Comparison of ENCODE assay signal across 9 mouse cellular contexts in the genomic region with DNA sequence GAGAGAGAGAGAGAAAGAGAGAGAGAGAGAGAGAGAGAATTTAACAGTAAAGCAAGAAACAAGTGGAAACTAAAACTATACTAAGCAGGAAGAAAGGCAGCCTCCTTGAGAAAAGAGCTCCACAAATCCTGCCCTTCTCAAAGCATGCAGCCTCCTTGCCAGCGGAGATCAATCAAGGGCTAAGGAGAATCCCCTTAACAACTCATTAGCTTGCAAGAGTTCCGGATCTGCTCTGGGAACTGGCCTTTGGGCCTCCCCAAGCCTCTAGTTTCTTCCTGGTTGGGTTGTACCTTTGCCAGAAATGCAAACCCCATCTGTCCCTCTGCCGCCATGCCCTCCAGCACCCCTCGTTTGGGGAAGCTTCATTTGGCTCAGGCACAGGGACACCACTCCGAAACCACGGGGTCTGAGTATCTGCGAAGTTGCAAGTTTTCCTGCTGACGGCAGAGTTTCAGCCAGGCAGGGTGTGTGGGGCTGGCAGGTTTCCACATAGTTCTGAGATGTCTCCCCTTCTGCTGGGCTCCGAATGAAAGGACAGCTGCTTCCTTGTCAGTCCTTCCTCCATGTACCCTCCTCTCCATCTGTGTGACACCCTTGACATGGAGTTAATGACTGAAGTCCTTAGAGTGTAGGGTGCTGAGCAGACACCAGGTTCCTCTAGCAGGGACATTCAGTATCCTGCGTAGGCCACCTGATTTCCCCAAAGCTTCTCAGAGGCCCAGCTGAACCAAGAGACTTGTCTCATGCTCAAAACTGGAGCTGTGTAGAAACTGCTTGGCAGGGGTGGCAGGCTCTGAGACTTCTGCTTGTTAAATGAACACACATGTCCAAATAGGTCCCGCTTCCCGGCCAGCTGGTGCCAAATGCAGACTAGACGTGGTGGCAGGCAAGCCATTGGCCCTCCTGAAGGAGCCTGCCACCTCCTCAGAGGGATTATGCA.
DNase-seq lines count a peak whose midpoint lies in the region; ATAC-seq lines count a peak whose summit lies in the region.
"Had no signal": no experiment of that assay in that cellular context is flagged by ENCODE, and none has a peak within 500 bp of the region (broad histone marks: within the 10 kb centered on the region; RNA-seq: fewer than 3 reads in every experiment).

No protein-coding gene starts in this region.

- no peaks in the 10 kb centered on the region for H3K9me3 ChIP-seq in embryonic facial prominence, embryonic 15.5 days (replicated peaks)
- H3K9me3 ChIP-seq in hindbrain, embryonic 15.5 days = no peaks in the 10 kb centered on the region
- H3K9me3 ChIP-seq in neural tube, embryonic 14.5 days (ENCODE audit: control insufficient read depth, low read length) = no peaks in the 10 kb centered on the region

- intact Hi-C loops in left cerebral cortex, postnatal 14 days (cut with DNase I) = no loop called here

- DNase-seq in kidney, adult 11 months = peak; percentile 3
- DNase-seq in kidney, adult 18-20 months = no peak
- peak; percentile 68 to 87 for DNase-seq in left cerebral cortex, postnatal 14 days (ENCODE audit: low spot score in 2 of 2)
- DNase-seq in adipocyte (ENCODE audit: low spot score) = no peak
- no peak for DNase-seq in embryo, embryonic 10.5 days (ENCODE audit: low spot score)

- no peak overlapping the region for H3K9ac ChIP-seq in embryonic facial prominence, embryonic 15.5 days
- no peak overlapping the region for H3K9ac ChIP-seq in hindbrain, embryonic 15.5 days
- H3K9ac ChIP-seq in neural tube, embryonic 14.5 days (replicated peaks; ENCODE audit: low read depth, low read length) = no peak overlapping the region

- H3K4me2 ChIP-seq in embryonic facial prominence, embryonic 15.5 days (replicated peaks) = 0 out of 2 replicates have a peak overlapping the region, but pooled peaks have one; percentile 15
- H3K4me2 ChIP-seq in hindbrain, embryonic 15.5 days = no peak overlapping the region
- no peak overlapping the region for H3K4me2 ChIP-seq in neural tube, embryonic 14.5 days (ENCODE audit: low read depth, low read length)

- peak; percentile 61 for ATAC-seq in embryonic facial prominence, embryonic 15.5 days (ENCODE audit: insufficient number of reproducible peaks, low FRiP score, low TSS enrichment, low read depth)
- peak; percentile 66; the same call in 1 of the 2 replicates for ATAC-seq in hindbrain, embryonic 15.5 days (ENCODE audit: low FRiP score, low read depth)
- ATAC-seq in neural tube, embryonic 14.5 days (ENCODE audit: low read depth) = no peak

- peak overlapping the region; percentile 76 for H3K27ac ChIP-seq in embryonic facial prominence, embryonic 15.5 days (replicated peaks)
- peak overlapping the region; percentile 16 for H3K27ac ChIP-seq in hindbrain, embryonic 15.5 days (replicated peaks)
- peak overlapping the region; percentile 1; the same call in 1 of the 2 replicates for H3K27ac ChIP-seq in neural tube, embryonic 14.5 days (ENCODE audit: low read depth, low read length)

- H3K4me1 ChIP-seq in embryonic facial prominence, embryonic 15.5 days = peaks cover 22% of the 10 kb centered on the region
- H3K4me1 ChIP-seq in hindbrain, embryonic 15.5 days (replicated peaks) = peaks cover 17% of the 10 kb centered on the region
- H3K4me1 ChIP-seq in neural tube, embryonic 14.5 days (ENCODE audit: control insufficient read depth, insufficient read depth, low read length) = no peaks in the 10 kb centered on the region

- WGBS in embryonic facial prominence, embryonic 15.5 days = 20% methylated on average over 13 of the region's 13 CpGs
- WGBS in hindbrain, embryonic 15.5 days = 45% methylated on average over 13 of the region's 13 CpGs
- WGBS in neural tube, embryonic 14.5 days = 60% methylated on average over 13 of the region's 13 CpGs

- no peak overlapping the region for H3K4me3 ChIP-seq in embryonic facial prominence, embryonic 15.5 days (replicated peaks)
- no peak overlapping the region for H3K4me3 ChIP-seq in hindbrain, embryonic 15.5 days
- no peak overlapping the region for H3K4me3 ChIP-seq in neural tube, embryonic 14.5 days (ENCODE audit: low read depth, low read length)

- H3K27me3 ChIP-seq in embryonic facial prominence, embryonic 15.5 days = no peaks in the 10 kb centered on the region
- H3K27me3 ChIP-seq in hindbrain, embryonic 15.5 days = no peaks in the 10 kb centered on the region
- no peaks in the 10 kb centered on the region for H3K27me3 ChIP-seq in neural tube, embryonic 14.5 days (ENCODE audit: control insufficient read depth, insufficient read depth, low read length)

- H3K36me3 ChIP-seq in embryonic facial prominence, embryonic 15.5 days = no peaks in the 10 kb centered on the region
- H3K36me3 ChIP-seq in hindbrain, embryonic 15.5 days = no peaks in the 10 kb centered on the region
- H3K36me3 ChIP-seq in neural tube, embryonic 14.5 days (ENCODE audit: control insufficient read depth, insufficient read depth, low read length) = no peaks in the 10 kb centered on the region
- H3K36me3 ChIP-seq: G1E had no signal

Comparison
In these comparisons a context has a peak if more than half of its experiments do, and no peak if none do; other contexts are left out.
1. DNase-seq: peak in kidney, adult 11 months (single experiment) and left cerebral cortex, postnatal 14 days (2 of 2); none in kidney, adult 18-20 months (single experiment), adipocyte (single experiment) and embryo, embryonic 10.5 days (single experiment).
2. H3K27ac ChIP-seq: peak in every context shown above with its lines; median percentile 76 in embryonic facial prominence, embryonic 15.5 days; 16 in hindbrain, embryonic 15.5 days; 1 in neural tube, embryonic 14.5 days.